Mouse (Mus musculus) G1E (cell line): Measurements from ENCODE around the gene Elk4.

Source experiments
- CTCF ChIP-seq: IDR thresholded peaks from 2 replicates; pipeline ENCODE4 v1.5.1; 2012; ENCODE audit warnings: low read depth, low read length, inconsistent platforms, mixed read lengths
- POLR2AphosphoS5 ChIP-seq: IDR thresholded peaks from 2 replicates; pipeline ENCODE4 v1.6.1; 2012; ENCODE audit warnings: low read depth, low read length, inconsistent platforms; ENCODE audit not compliant: insufficient replicate concordance
- TAL1 ChIP-seq: conservative IDR thresholded peaks from 2 replicates; pipeline ENCODE4 v1.6.1; 2012; ENCODE audit warnings: low read depth, low read length, inconsistent platforms, mixed read lengths

DNA sequence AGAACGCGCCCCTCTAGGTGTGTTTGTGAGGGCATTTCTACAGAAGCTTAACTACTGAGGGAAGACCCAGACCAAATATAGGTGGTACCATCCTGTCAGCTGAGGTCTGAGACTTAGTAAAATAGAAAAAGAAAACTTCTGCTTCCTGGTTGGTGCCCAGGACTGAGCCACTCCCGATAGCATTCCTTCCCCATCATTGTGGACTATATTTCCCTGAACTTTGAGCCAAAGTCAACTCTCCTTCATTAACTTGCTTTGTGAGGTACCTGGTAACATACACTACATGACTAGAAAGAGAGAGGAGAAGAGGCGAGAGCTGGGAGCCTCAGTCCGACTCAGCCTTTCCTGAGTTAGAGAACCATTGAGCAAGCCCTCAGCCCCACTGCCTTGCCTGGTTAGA, 51.2 kb downstream of the Elk4 start:
- no peak for TF ChIP-seq CTCF
- TF ChIP-seq POLR2AphosphoS5: no peak
- no peak for TF ChIP-seq TAL1
